Mouse (Mus musculus) megakaryocyte, embryonic 14.5 days (primary cell): Measurements from ENCODE around the gene Swt1. TPM values are rescaled to one million over a fixed set of nuclear protein-coding genes. Genes with fewer than 3 reads are reported as not detected.
"Not testable (repeated sequence)": the region's sequence is repeated elsewhere in the genome, so short reads cannot be mapped to it uniquely, and the experiment has no call there.

Source experiments
- H3K27me3 ChIP-seq: replicated peaks from 2 replicates; pipeline ENCODE3; 2012; ENCODE audit warnings: inconsistent platforms
- H3K36me3 ChIP-seq: replicated peaks from 2 replicates; pipeline ENCODE3; 2012; ENCODE audit warnings: low read length, inconsistent platforms, mixed read lengths
- H3K4me1 ChIP-seq: 2 replicates; pipeline ENCODE4 v1.6.1; 2012; ENCODE audit warnings: inconsistent platforms
- H3K4me3 ChIP-seq: replicated peaks from 2 replicates; pipeline ENCODE3; 2012; ENCODE audit warnings: moderate library complexity, mild to moderate bottlenecking, inconsistent platforms
- H3K9me3 ChIP-seq: 2 replicates; pipeline ENCODE4 v1.6.1; 2012; ENCODE audit warnings: inconsistent platforms
- FLI1 ChIP-seq: IDR thresholded peaks from 2 replicates; pipeline ENCODE4 v1.6.1; 2012; ENCODE audit warnings: low read length, inconsistent platforms, mixed read lengths
- GATA1 ChIP-seq: IDR thresholded peaks from 3 replicates; pipeline ENCODE4 v1.6.1; 2012; ENCODE audit warnings: mixed read lengths, low read length, inconsistent platforms, borderline replicate concordance
- polyA plus RNA-seq: library from polyadenylated mRNA; stranded (reverse); fragments of >175 nt; gene quantifications from 2 replicates; pipeline ENCODE4 v1.2.3, GENCODE M21; 2012; ENCODE audit warnings: low replicate concordance; ENCODE audit not compliant: insufficient read depth

Gene Swt1
- polyA plus RNA-seq, 1 experiment: 0.76 TPM

DNA sequence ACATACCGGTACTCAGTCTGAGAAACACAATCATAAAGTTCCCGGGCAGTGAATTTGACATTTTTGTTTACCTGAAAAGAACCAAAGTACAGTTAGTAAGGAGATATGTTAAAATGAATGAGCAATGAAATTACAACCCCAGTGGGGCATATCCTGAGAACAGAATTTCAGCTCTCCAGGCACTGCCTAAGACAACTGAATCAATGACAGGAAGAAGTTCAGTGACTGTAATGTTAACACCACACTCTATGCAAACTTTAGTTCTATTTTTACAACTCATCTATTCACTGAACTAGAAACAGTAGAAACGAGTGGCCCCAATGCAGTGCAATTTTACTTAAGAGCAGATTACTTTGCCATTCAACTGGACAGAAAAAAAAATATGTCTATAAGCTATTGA, 57.7 kb downstream of the Swt1 start:
- Histone ChIP-seq H3K36me3 (peaks cover 75% of the 10 kb centered on the region), H3K4me3 (no peak overlapping the region), H3K27me3 (no peaks in the 10 kb centered on the region), H3K9me3 (no peaks in the 10 kb centered on the region), H3K4me1 (peaks cover 4% of the 10 kb centered on the region)
- TF ChIP-seq FLI1 (no peak), GATA1 (no peak)

DNA sequence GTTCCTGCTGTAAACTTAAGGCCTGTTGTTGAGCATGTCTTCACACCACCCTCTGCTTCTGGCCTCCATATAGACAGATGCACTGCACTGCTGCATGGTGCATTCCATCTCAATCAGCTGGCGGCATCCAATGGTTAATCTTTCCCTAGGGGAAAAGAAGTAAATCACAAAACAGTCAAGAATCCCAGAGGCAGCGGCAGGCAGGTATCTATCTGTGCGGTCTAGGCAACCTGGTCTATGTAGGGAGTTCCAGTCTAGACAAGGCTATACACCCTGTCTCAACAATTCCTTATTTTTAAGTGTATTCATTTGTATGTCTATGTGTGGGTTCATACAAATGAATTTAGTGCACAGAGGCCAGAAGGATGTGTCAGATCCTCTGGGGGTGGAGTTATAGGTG, 59.8 kb downstream of the Swt1 start:
- Histone ChIP-seq H3K27me3 (no peaks in the 10 kb centered on the region), H3K9me3 (no peaks in the 10 kb centered on the region), H3K4me1 (peaks cover 4% of the 10 kb centered on the region), H3K4me3 (no peak overlapping the region), H3K36me3 (peaks cover 85% of the 10 kb centered on the region)
- TF ChIP-seq FLI1 (no peak), GATA1 (no peak)

DNA sequence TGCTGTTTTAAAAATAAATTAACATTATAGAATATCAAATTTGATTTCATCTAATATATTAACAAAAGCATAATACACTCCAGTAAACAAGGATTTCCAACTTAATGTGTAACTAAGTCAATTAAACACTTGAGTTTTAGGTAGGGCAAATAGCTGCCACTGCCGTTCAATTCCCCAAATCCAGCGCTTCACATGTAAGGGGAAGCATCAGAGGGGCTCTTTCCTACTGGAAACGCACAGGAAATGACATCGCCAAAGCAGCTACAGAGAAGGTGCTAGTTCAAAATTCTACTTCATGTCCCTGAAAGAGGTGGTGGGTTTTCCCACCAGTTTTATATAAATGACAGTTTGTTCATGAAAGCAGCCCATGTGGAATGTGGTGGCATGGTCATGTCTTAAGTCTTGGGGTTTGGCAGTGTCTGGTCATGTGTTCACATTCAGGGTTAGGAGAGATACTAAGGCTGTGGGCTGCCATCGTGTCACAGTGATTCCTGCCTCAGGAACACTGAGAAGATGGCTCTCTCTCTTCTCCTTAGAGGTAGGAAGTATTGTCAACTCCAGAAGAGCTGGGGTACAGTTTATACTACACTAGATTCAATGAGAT, 60.4 kb downstream of the Swt1 start:
- Histone ChIP-seq H3K4me1 (peaks cover 9% of the 10 kb centered on the region), H3K4me3 (no peak overlapping the region), H3K27me3 (no peaks in the 10 kb centered on the region), H3K36me3 (peaks cover 88% of the 10 kb centered on the region), H3K9me3 (no peaks in the 10 kb centered on the region)
- TF ChIP-seq GATA1 (no peak), FLI1 (no peak)

DNA sequence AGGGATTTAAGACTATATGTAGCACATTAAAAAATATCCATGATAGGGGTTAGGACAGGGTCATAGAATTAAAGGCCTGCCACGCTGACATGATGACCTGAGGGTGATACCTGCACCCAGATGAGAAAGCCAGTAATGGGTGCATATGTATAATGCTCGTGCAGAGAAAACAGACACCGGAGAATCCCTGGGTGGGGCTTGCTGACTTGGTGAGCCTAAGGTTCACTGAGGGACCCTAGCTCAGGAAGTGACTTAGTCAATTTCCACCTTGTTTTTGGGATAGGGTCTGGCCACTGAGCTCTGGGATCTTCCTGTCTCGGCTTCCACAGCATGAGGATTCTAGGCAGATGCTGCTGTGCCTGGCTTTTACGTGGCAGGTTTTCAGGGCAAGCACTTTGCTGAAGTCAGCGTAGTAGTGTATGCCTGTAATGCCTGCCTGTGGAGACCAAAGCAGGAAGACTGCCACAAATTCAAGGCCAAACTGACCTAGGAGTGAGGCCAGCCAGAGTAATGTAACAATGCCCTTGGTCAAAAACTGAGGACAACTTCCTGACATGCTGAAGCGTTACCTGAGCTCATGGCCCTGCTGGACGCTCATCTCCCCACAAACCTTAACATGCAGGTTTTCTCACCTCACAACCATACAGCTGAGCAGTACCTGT, 61.2 kb downstream of the Swt1 start:
- Histone ChIP-seq H3K9me3 (no peaks in the 10 kb centered on the region), H3K4me1 (peaks cover 10% of the 10 kb centered on the region), H3K4me3 (no peak overlapping the region), H3K27me3 (no peaks in the 10 kb centered on the region), H3K36me3 (peaks cover 95% of the 10 kb centered on the region)
- TF ChIP-seq GATA1 (no peak), FLI1 (no peak)

DNA sequence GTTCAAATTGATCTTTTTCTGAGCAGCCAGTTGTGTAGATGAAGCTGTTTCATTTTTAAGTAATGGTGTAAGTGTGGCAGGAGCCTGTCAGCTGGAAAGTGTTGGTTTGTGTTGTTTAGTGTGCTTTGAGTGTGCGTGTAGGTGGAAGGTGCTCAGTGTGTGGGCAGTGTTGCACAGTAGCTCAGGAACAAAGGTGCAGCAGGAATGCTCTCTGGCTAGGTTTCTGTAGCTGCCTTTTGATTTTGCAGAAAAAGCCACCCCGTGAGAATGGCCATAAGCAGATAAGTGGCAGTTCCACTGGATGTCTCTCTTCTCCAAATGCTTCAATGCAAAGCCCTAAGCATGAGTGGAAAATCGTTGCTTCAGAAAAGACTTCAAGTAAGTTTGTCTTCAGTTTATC, 68.9 kb downstream of the Swt1 start:
- TF ChIP-seq GATA1 (no peak), FLI1 (no peak)
- Histone ChIP-seq H3K27me3 (no peaks in the 10 kb centered on the region), H3K9me3 (no peaks in the 10 kb centered on the region), H3K4me1 (peaks cover 6% of the 10 kb centered on the region; the same call in 1 of the 2 replicates), H3K4me3 (no peak overlapping the region), H3K36me3 (peaks cover 99% of the 10 kb centered on the region)

DNA sequence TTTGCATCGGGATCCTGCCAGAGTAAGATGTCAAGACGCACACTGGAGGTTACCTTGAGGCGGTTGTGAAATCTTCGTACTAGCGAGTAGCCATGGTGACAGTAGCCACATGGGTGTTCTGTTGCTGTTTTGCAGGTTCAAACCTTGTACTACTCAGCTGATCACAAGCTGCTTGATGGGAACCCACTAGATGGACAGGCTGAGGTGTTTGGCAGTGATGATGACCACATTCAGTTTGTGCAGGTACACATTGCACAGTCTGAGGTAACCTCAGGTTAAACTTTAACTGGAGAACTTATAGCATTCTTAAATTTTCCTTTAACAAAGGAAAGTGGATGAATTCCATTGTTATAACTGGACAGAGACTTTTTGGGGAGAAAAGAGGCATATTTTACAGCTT, 72.3 kb downstream of the Swt1 start:
- Histone ChIP-seq H3K27me3 (no peaks in the 10 kb centered on the region), H3K4me1 (0 out of 2 replicates have a peak, but pooled peaks cover 3% of the 10 kb centered on the region), H3K9me3 (no peaks in the 10 kb centered on the region), H3K36me3 (peaks cover 99% of the 10 kb centered on the region), H3K4me3 (no peak overlapping the region)
- TF ChIP-seq FLI1 (no peak), GATA1 (no peak)

DNA sequence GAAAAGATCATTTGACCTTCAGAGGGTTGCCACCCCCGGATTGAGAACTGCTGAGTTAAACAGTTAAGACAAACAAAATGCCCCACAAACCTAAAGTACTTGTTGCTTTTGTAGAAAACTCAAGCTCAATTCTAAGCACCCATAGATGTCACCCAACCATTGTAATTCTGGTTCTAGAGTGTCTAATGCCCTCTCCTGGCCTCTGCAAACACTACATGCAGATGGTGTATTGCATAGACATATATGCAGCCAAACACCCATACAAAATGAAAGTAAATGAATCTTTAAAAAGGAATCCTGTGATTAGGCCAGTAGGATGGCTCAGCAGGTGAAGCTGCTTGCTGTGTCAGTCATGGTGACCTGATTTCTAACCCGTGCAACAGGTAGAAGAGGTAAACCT, 75.3 kb downstream of the Swt1 start:
- TF ChIP-seq GATA1 (no peak), FLI1 (no peak)

DNA sequence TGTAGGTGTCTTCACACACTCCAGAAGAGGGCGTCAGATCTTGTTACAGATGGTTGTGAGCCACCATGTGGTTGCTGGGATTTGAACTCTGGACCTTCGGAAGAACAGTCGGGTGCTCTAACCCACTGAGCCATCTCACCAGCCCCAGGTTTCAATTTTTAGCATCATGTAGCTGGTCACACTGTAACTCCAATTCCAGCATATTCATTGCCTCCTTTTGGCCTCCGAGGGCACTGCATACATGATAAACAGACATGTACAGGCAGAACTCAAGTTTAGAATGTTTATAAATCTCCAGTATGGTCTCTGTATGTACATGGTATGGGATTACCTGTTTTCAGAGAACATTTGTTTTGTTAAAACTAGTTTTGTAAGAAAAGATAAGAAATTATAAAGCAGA, 80.0 kb downstream of the Swt1 start:
- H3K9me3 ChIP-seq, H3K27me3 ChIP-seq, H3K4me3 ChIP-seq: not testable (repeated sequence)
- H3K4me1 ChIP-seq: peaks cover 31% of the 10 kb centered on the region
- peaks cover 37% of the 10 kb centered on the region for H3K36me3 ChIP-seq

More for the DNA sequence above, 75.3 kb downstream of the Swt1 start:
- H3K4me1 ChIP-seq: peaks cover 11% of the 10 kb centered on the region; the same call in 1 of the 2 replicates
- H3K9me3 ChIP-seq: no peaks in the 10 kb centered on the region
- H3K4me3 ChIP-seq: no peak overlapping the region
- peaks cover 82% of the 10 kb centered on the region for H3K36me3 ChIP-seq
- no peaks in the 10 kb centered on the region for H3K27me3 ChIP-seq

DNA sequence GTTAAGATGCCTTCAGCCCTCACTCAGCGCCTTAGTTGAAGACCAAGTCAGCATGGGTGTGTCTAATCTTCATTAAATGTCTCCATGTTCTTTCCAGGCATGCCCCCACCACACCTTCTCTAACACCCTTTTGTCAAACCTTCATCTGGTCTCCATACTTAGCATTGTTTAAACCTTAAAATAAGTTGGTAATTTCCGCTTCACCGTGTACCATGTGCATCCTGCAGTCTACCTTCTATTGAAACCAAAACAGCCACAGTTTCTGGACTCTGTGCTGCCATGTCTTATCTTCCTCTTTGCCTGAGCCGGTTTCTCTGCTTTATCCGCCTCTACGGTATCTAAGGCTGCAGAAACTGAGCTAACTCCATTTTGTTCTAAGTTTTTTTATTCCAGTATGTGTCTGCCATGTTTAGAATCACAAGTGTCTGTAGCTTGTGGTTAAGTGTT, 81.6 kb downstream of the Swt1 start:
- H3K27me3 ChIP-seq: no peaks in the 10 kb centered on the region
- H3K4me3 ChIP-seq: peak overlapping the region; percentile 87
- TF ChIP-seq FLI1 (no peak), GATA1 (no peak)
- no peaks in the 10 kb centered on the region for H3K9me3 ChIP-seq
- peaks cover 39% of the 10 kb centered on the region for H3K4me1 ChIP-seq
- H3K36me3 ChIP-seq: peaks cover 21% of the 10 kb centered on the region

DNA sequence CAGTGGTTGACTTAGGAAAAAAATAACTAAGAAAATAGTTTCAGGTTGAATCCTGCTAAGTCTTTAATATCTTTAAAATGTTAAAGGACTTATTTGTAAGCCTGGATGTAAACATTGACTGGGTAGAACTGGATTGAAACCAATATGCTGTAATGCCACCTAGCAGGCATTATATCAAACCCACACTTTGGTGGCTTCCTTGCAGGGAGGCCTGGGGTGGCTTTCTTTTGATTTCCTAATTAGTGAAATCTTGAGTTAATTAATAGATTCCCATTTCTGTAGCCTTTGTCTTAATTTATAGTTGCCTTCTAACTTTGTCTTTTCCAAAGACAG, 82.4 kb downstream of the Swt1 start:
- peak overlapping the region; percentile 97 for H3K4me3 ChIP-seq

More for the DNA sequence above, 82.4 kb downstream of the Swt1 start:
- peaks cover 39% of the 10 kb centered on the region for H3K4me1 ChIP-seq
- no peaks in the 10 kb centered on the region for H3K27me3 ChIP-seq
- peaks cover 13% of the 10 kb centered on the region for H3K36me3 ChIP-seq
- no peak for TF ChIP-seq GATA1
- TF ChIP-seq FLI1: no peak
- no peaks in the 10 kb centered on the region for H3K9me3 ChIP-seq
